Comparison of ENCODE assay signal across 28 mouse cellular contexts in genomic region chr5:104398001-104398400, GRCm38 (mm10). TPM values are rescaled to one million over a fixed set of nuclear protein-coding genes. Genes with fewer than 3 reads are reported as not detected.
DNase-seq lines count a peak whose midpoint lies in the region; ATAC-seq and TF ChIP-seq lines count a peak whose summit lies in the region.
"Had no signal": no experiment of that assay in that cellular context is flagged by ENCODE, and none has a peak within 500 bp of the region (broad histone marks: within the 10 kb centered on the region; RNA-seq: fewer than 3 reads in every experiment).

No protein-coding gene starts in this region.

- no peak overlapping the region for H3K4me2 ChIP-seq in kidney, postnatal 0 days (ENCODE audit: low read length)
- no peak overlapping the region for H3K4me2 ChIP-seq in embryonic facial prominence, embryonic 13.5 days
- H3K4me2 ChIP-seq: forebrain, embryonic 15.5 days; heart, embryonic 12.5 days; hindbrain, embryonic 14.5 days; limb, embryonic 13.5 days; liver, embryonic 12.5 days; midbrain, embryonic 12.5 days; neural tube, embryonic 13.5 days had no signal

- no peaks in the 10 kb centered on the region for H3K9me3 ChIP-seq in kidney, postnatal 0 days (replicated peaks; ENCODE audit: low read length)
- no peaks in the 10 kb centered on the region for H3K9me3 ChIP-seq in embryonic facial prominence, embryonic 13.5 days
- H3K9me3 ChIP-seq: forebrain, embryonic 15.5 days; heart, embryonic 12.5 days; limb, embryonic 13.5 days; liver, embryonic 12.5 days; midbrain, embryonic 12.5 days; neural tube, embryonic 13.5 days had no signal

- intact Hi-C loops in heart, postnatal 14 days (cut with DNase I) = no loop called here

- TF ChIP-seq CTCF in kidney, postnatal 0 days (IDR thresholded peaks at IDR 0.05; ENCODE audit: low read depth) = no peak

- no peak overlapping the region for H3K4me3 ChIP-seq in kidney, postnatal 0 days (replicated peaks; ENCODE audit: low read depth, low read length)
- no peak overlapping the region for H3K4me3 ChIP-seq in embryonic facial prominence, embryonic 13.5 days
- H3K4me3 ChIP-seq: forebrain, embryonic 15.5 days; heart, embryonic 12.5 days; limb, embryonic 13.5 days; liver, embryonic 12.5 days; midbrain, embryonic 12.5 days; neural tube, embryonic 13.5 days had no signal

- 65% methylated on average over 1 of the region's 1 CpGs for WGBS in kidney, postnatal 0 days
- 61% methylated on average over 1 of the region's 1 CpGs for WGBS in embryonic facial prominence, embryonic 13.5 days

- H3K9ac ChIP-seq in kidney, postnatal 0 days (ENCODE audit: low read depth, low read length) = no peak overlapping the region
- H3K9ac ChIP-seq in embryonic facial prominence, embryonic 13.5 days = no peak overlapping the region
- H3K9ac ChIP-seq: forebrain, embryonic 15.5 days; heart, embryonic 12.5 days; hindbrain, embryonic 14.5 days; limb, embryonic 13.5 days; liver, embryonic 12.5 days; midbrain, embryonic 12.5 days; neural tube, embryonic 13.5 days had no signal

- no peak for ATAC-seq in kidney, postnatal 0 days (replicated peaks; ENCODE audit: low FRiP score, low read depth)
- ATAC-seq in embryonic facial prominence, embryonic 13.5 days (ENCODE audit: insufficient number of reproducible peaks, insufficient read depth, low FRiP score, low TSS enrichment, low read depth) = no peak
- ATAC-seq: forebrain, embryonic 15.5 days; liver, embryonic 12.5 days had no signal

- no peaks in the 10 kb centered on the region for H3K4me1 ChIP-seq in kidney, postnatal 0 days (replicated peaks; ENCODE audit: insufficient read depth, low read length)
- peaks cover 19% of the 10 kb centered on the region for H3K4me1 ChIP-seq in embryonic facial prominence, embryonic 13.5 days
- H3K4me1 ChIP-seq: forebrain, embryonic 15.5 days; heart, embryonic 12.5 days; liver, embryonic 12.5 days; midbrain, embryonic 12.5 days had no signal

- no peaks in the 10 kb centered on the region for H3K36me3 ChIP-seq in kidney, postnatal 0 days (ENCODE audit: insufficient read depth, low read length)
- H3K36me3 ChIP-seq in embryonic facial prominence, embryonic 13.5 days = no peaks in the 10 kb centered on the region
- H3K36me3 ChIP-seq: forebrain, embryonic 15.5 days; heart, embryonic 12.5 days; limb, embryonic 13.5 days; liver, embryonic 12.5 days; midbrain, embryonic 12.5 days; neural tube, embryonic 13.5 days had no signal

- no peaks in the 10 kb centered on the region for H3K27me3 ChIP-seq in kidney, postnatal 0 days (ENCODE audit: insufficient read depth, low read length)
- H3K27me3 ChIP-seq in embryonic facial prominence, embryonic 13.5 days = no peaks in the 10 kb centered on the region
- H3K27me3 ChIP-seq: forebrain, embryonic 15.5 days; heart, embryonic 12.5 days; limb, embryonic 13.5 days; liver, embryonic 12.5 days; midbrain, embryonic 12.5 days; neural tube, embryonic 13.5 days had no signal

- H3K27ac ChIP-seq in kidney, postnatal 0 days = no peak overlapping the region
- 0 out of 2 replicates have a peak overlapping the region, but pooled peaks have one; percentile 23 for H3K27ac ChIP-seq in embryonic facial prominence, embryonic 13.5 days
- H3K27ac ChIP-seq: forebrain, embryonic 15.5 days; hindbrain, embryonic 14.5 days; limb, embryonic 13.5 days; liver, embryonic 12.5 days; midbrain, embryonic 12.5 days; neural tube, embryonic 13.5 days; stomach, postnatal 0 days had no signal

- peak; percentile 4 for DNase-seq in heart, adult 8-10 months (ENCODE audit: low spot score)
- DNase-seq in heart, postnatal 14 days = no peak
- peak; percentile 32 for DNase-seq in kidney, postnatal 0 days (ENCODE audit: low spot score)
- no peak for DNase-seq in kidney, postnatal 4 days
- DNase-seq in 3T3-L1 (ENCODE audit: low read depth, low spot score) = peak; percentile 71
- DNase-seq in thymus, adult 18-20 months = no peak
- DNase-seq in heart, adult 18-20 months = no peak
- DNase-seq: adrenal gland, adult 2 months; adrenal gland, postnatal 36 days; cerebellum, adult 18-20 months; cerebellum, postnatal 10 days; gastrocnemius, postnatal 25 days; heart, adult 11 months; layer of hippocampus, adult 9-11 months; lung, adult 18-20 months; lung, postnatal 14 days; right cerebral cortex, postnatal 4 days; thymus, adult 2 months; thymus, postnatal 36 days had no signal

RNA-seq across cellular contexts. Expression of gene Spp1, which starts 36.9 kb away (rescaled TPM):
- total RNA-seq in heart, adult 8-10 months (2022) = under 1 TPM in 3 of 4 experiments, not detected in 1; 0.30 to 0.80 (median 0.37) TPM
- total RNA-seq in heart, postnatal 14 days (2021) = under 1 TPM; 0.19 to 0.41 TPM
- polyA plus RNA-seq in kidney, postnatal 0 days (2015; fragmentation: Nextera tagmentation; extraction: Ambion mirVana) = 1,587 and 1,767 TPM in 2 replicates
- 6.1 and 9.8 TPM in 2 replicates for polyA plus RNA-seq in embryonic facial prominence, embryonic 13.5 days (2015; fragmentation: Nextera tagmentation; extraction: Ambion mirVana)
- under 1 TPM in 1 of 2 experiments, not detected in 1; 0.75 TPM for total RNA-seq in heart, adult 18-20 months (2021)

Comparison
In these comparisons a context has a peak if more than half of its experiments do, and no peak if none do; other contexts are left out.
1. DNase-seq: peak in heart, adult 8-10 months (single experiment), kidney, postnatal 0 days (single experiment) and 3T3-L1 (single experiment); none in heart, postnatal 14 days (0 of 2), kidney, postnatal 4 days (0 of 2), thymus, adult 18-20 months (0 of 2) and heart, adult 18-20 months (0 of 2).